Mouse (Mus musculus) kidney, postnatal 25 days (tissue): Measurements from ENCODE around the gene Zfpm1.

ENCODE experiments used
- DNase-seq, 2 experiments: peaks; one replicate each; pipeline ENCODE4 v3.0.0; 2021; ENCODE audit warnings: mixed read lengths in 2 of 2

Gene Zfpm1

GRCm38 (mm10) chr8:122350309-122351089 lies 68.6 kb downstream of the Zfpm1 start:
- no peak for DNase-seq

GRCm38 (mm10) chr8:122354157-122354556 lies 72.2 kb downstream of the Zfpm1 start:
- DNase-seq = peak; percentile 21 to 56

- peak in 1 of 2 experiments; percentile 34 for DNase-seq
Observed at GRCm38 (mm10) chr8:122355642-122356606, 74.0 kb downstream of the Zfpm1 start.

GRCm38 (mm10) chr8:122357202-122357601 lies 75.3 kb downstream of the Zfpm1 start:
- DNase-seq = no peak

GRCm38 (mm10) chr8:122357641-122358040 lies 75.7 kb downstream of the Zfpm1 start:
- DNase-seq = no peak

GRCm38 (mm10) chr8:122359111-122359775 lies 77.3 kb downstream of the Zfpm1 start:
- DNase-seq = no peak

- DNase-seq = no peak
Observed at GRCm38 (mm10) chr8:122360696-122361416, 78.9 kb downstream of the Zfpm1 start, which contains the start of gene Trhr2. Gene Trhr2, minus strand, starts transcription at chr8:122360746.

GRCm38 (mm10) chr8:122362271-122362670 lies 80.3 kb downstream of the Zfpm1 start:
- no peak for DNase-seq

GRCm38 (mm10) chr8:122362967-122363366 lies 81.0 kb downstream of the Zfpm1 start:
- no peak for DNase-seq

- DNase-seq = no peak
Observed at GRCm38 (mm10) chr8:122368494-122368893, 86.6 kb downstream of the Zfpm1 start.

GRCm38 (mm10) chr8:122369665-122370064 lies 87.7 kb downstream of the Zfpm1 start:
- peak; percentile 78 to 85 for DNase-seq

- DNase-seq = no peak
Observed at GRCm38 (mm10) chr8:122371706-122372105, 89.8 kb downstream of the Zfpm1 start.

GRCm38 (mm10) chr8:122375320-122375719 lies 93.4 kb downstream of the Zfpm1 start:
- DNase-seq = no peak

GRCm38 (mm10) chr8:122375751-122376364 lies 93.9 kb downstream of the Zfpm1 start:
- no peak for DNase-seq

GRCm38 (mm10) chr8:122376365-122377231 lies 94.7 kb downstream of the Zfpm1 start, which contains the start of gene Zc3h18:
Gene Zc3h18, plus strand, starts transcription at chr8:122376609.
- DNase-seq = peak; percentile 99 to 100

- no peak for DNase-seq
Observed at GRCm38 (mm10) chr8:122383039-122383438, 101.1 kb downstream of the Zfpm1 start.
